Mouse (Mus musculus) spleen, adult 2 months (tissue): Measurements from ENCODE around the gene Shisal2a. TPM values are rescaled to one million over a fixed set of nuclear protein-coding genes. Genes with fewer than 3 reads are reported as not detected.

Source experiments
- DNase-seq, 2 experiments: peaks; one replicate each; pipeline versions ENCODE4 v3.0.0 to v3.0.0-alpha.2; 2012 to 2021; ENCODE audit warnings: low spot score in 2 of 2, low read depth in 1 of 2
- H3K27ac ChIP-seq: fragments of 200-500 bp; 2 replicates; pipeline ENCODE4 v1.5.1; 2012; ENCODE audit warnings: low read length, inconsistent platforms; ENCODE audit not compliant: insufficient read depth
- H3K27me3 ChIP-seq: fragments of 200-500 bp; 2 replicates; pipeline ENCODE4 v1.6.1; 2012; ENCODE audit warnings: mild to moderate bottlenecking, moderate library complexity, low read length, inconsistent platforms; ENCODE audit not compliant: control insufficient read depth, insufficient read depth
- H3K36me3 ChIP-seq: fragments of 200-500 bp; 2 replicates; pipeline ENCODE4 v1.6.1; 2012; ENCODE audit warnings: mild to moderate bottlenecking, low read length, inconsistent platforms; ENCODE audit not compliant: control insufficient read depth, insufficient read depth
- H3K4me1 ChIP-seq: fragments of 200-500 bp; 2 replicates; pipeline ENCODE4 v1.6.1; 2011; ENCODE audit warnings: inconsistent platforms; ENCODE audit not compliant: control insufficient read depth, insufficient read depth, insufficient read length
- H3K4me3 ChIP-seq: fragments of 200-500 bp; 2 replicates; pipeline ENCODE4 v1.5.1; 2011; ENCODE audit warnings: mild to moderate bottlenecking, inconsistent platforms; ENCODE audit not compliant: insufficient read depth, insufficient read length; ENCODE audit errors: extremely low read depth
- CTCF ChIP-seq: fragments of 200-500 bp; IDR thresholded peaks from 2 replicates; pipeline ENCODE4 v1.5.1; 2011; ENCODE audit warnings: mild to moderate bottlenecking, inconsistent platforms; ENCODE audit not compliant: insufficient read depth, insufficient read length, insufficient replicate concordance; ENCODE audit errors: extremely low read depth
- POLR2A ChIP-seq: fragments of 200-500 bp; IDR thresholded peaks from 2 replicates; pipeline ENCODE4 v1.6.1; 2011; ENCODE audit warnings: low read depth, low read length, inconsistent platforms
- WGBS: fragments of 180-500 bp; shearing (Covaris S2); methylation state at CpG from one replicate; pipeline ENCODE4 v1.1.7; 2018; 5-methylcytosine and 5-hydroxymethylcytosine counted together
- polyA plus RNA-seq: library from polyadenylated mRNA; depleted of rRNA; stranded (reverse); fragments of >200 nt; gene quantifications from 2 replicates; pipeline ENCODE4 v1.2.3, GENCODE M21; 2012; rRNA removed

Shisal2a gene
- not detected in 2 replicates for polyA plus RNA-seq

DNA sequence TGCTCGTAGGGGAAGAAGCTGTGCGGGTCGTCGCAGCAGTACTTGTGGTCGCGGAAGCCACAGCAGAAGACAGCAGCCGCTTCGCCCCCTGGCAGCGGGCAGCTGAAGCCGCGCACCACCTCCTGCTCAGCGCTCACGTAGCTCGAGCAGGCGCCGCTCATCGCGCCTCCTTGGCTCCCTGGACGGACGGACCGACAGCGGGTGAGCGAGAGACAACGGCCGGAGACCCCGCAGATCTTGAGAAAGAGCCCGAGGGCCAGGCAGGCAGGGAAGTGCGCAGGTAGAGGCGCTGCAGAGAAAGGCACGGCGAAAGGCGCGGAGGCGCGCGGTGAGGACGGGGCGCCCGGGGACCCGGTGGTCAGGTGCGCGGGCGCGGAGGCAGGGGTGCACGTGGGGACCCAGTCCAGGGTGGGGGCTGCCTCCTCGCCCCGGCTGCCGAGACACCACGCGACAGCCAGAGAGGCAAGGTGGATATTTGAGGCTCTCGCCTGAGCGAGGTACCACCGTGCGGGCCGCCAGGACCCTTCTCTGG lies at the start of gene Shisal2a:
TSS of gene Shisal2a (minus strand) at position 167 of the 532 bp plus-strand sequence.
- Histone ChIP-seq H3K4me3 (peak within 1 kb of the TSS; percentile 48; the same call in 1 of the 2 replicates), H3K4me1 (peaks cover 7% of the 10 kb centered on the region), H3K36me3 (no peaks in the 10 kb centered on the region), H3K27me3 (peaks cover 9% of the 10 kb centered on the region), H3K27ac (no peak within 1 kb of the TSS)
- no peak for DNase-seq
- TF ChIP-seq CTCF = no peak
- TF ChIP-seq POLR2A = no peak
- WGBS = 5% methylated on average over 55 of the region's 55 CpGs

- Histone ChIP-seq H3K27ac (no peak overlapping the region), H3K4me3 (no peak overlapping the region), H3K4me1 (peaks cover 9% of the 10 kb centered on the region; the same call in 1 of the 2 replicates), H3K36me3 (no peaks in the 10 kb centered on the region), H3K27me3 (no peaks in the 10 kb centered on the region)
- TF ChIP-seq CTCF = no peak
- no peak for TF ChIP-seq POLR2A
- 81% methylated on average over 2 of the region's 2 CpGs for WGBS
- no peak for DNase-seq
Observed at GRCm38 (mm10) chr4:108431561-108431936, 48.4 kb upstream of the Shisal2a start.

- Histone ChIP-seq H3K27me3 (no peaks in the 10 kb centered on the region), H3K4me3 (no peak overlapping the region), H3K4me1 (peaks cover 9% of the 10 kb centered on the region; the same call in 1 of the 2 replicates), H3K27ac (no peak overlapping the region), H3K36me3 (no peaks in the 10 kb centered on the region)
- TF ChIP-seq POLR2A (no peak), CTCF (no peak)
- 81% methylated on average over 4 of the region's 4 CpGs for WGBS
- DNase-seq = no peak
Observed at GRCm38 (mm10) chr4:108430656-108431560, 47.8 kb upstream of the Shisal2a start.

DNA sequence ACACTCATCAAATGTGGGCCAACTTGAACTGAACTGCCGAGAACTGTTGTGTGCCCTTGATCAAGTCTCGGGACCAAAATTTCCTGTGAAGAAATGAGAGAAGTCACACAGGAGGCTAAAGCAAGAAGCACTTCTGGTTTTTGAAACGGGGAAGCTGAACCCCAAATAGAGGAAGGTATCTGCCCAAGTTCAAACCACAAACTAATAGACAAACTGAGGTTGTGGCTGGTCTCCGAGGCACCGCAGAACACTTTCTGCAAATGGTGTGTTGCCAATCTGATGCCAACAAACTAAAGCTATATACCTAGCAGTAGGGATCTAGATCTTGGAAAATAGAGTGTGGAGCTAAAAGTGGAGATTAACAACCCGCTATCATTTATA lies 45.2 kb upstream of the Shisal2a start:
- Histone ChIP-seq H3K36me3 (no peaks in the 10 kb centered on the region), H3K27ac (no peak overlapping the region; the same call in 1 of the 2 replicates), H3K4me1 (peaks cover 6% of the 10 kb centered on the region; the same call in 1 of the 2 replicates), H3K27me3 (no peaks in the 10 kb centered on the region), H3K4me3 (no peak overlapping the region)
- peak; percentile 19 to 28 for DNase-seq
- TF ChIP-seq POLR2A (no peak), CTCF (no peak)
- WGBS = 19% methylated on average over 6 of the region's 6 CpGs

DNA sequence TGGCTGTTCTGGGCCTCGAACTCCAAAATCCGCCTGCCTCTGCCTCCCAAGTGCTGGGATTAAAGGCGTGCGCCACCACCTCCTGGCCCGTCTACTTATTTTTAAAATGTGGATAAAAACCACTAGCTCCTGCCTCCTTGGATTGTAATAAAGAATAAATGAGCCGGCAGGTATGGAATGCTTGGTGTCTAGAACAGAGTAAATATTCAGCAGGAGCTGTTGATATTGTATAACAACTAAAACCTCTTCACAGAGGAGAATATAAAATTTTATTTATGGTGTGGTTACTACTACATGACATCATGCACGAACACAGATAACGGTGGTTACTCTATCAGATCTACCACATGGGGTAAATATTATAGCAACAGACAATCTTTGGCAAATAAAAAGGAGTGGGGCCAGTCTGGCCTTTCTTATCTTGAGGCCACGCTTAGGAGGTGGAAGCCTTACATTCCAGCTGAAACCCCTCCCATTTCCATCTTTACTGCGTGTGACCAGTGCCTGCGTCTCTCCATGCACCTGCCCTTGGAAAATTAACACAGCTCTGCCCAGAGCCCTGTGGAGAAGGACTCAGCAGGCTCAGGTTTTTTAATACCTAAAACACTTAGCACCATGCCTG lies 44.7 kb upstream of the Shisal2a start:
- 63% methylated on average over 11 of the region's 11 CpGs for WGBS
- no peak for TF ChIP-seq POLR2A
- no peak for TF ChIP-seq CTCF
- H3K4me1 ChIP-seq = peaks cover 6% of the 10 kb centered on the region; the same call in 1 of the 2 replicates
- no peaks in the 10 kb centered on the region for H3K27me3 ChIP-seq
- H3K27ac ChIP-seq = no peak overlapping the region; the same call in 1 of the 2 replicates
- H3K4me3 ChIP-seq = no peak overlapping the region
- no peak for DNase-seq
- no peaks in the 10 kb centered on the region for H3K36me3 ChIP-seq

DNA sequence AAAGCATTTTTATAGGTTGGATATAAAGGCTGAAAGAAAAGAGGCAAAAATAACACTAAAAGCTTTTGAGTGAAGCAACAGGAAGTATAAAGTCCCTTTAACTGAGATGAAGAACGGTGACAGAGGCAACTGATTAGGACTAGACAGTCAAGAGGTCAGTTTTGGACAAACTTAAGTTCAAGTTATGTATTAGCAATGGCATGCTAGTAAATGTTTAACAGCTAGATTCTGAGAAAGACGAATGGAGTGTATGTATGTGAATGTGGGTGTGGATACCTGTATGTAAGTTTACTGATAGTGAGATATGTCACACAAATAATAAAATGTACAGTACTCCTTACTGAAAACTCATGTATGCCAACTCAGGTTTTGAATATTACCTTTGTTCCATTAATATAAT lies 41.4 kb upstream of the Shisal2a start:
- no peak overlapping the region for H3K4me3 ChIP-seq
- no peaks in the 10 kb centered on the region for H3K36me3 ChIP-seq
- no peak for DNase-seq
- H3K27ac ChIP-seq = no peak overlapping the region
- peaks cover 6% of the 10 kb centered on the region; the same call in 1 of the 2 replicates for H3K4me1 ChIP-seq
- H3K27me3 ChIP-seq = no peaks in the 10 kb centered on the region
- WGBS = 60% methylated on average over 2 of the region's 2 CpGs
- TF ChIP-seq POLR2A (no peak), CTCF (no peak)
